Mouse (Mus musculus) 3T3-L1 (cell line): Measurements from ENCODE around the gene Prdx1.
"Not testable (repeated sequence)": the region's sequence is repeated elsewhere in the genome, so short reads cannot be mapped to it uniquely, and the experiment has no call there.

ENCODE experiments used
- DNase-seq: peaks from one replicate; pipeline ENCODE4 v3.0.0-alpha.2; 2015; ENCODE audit warnings: low read depth, low spot score

Gene Prdx1

DNA sequence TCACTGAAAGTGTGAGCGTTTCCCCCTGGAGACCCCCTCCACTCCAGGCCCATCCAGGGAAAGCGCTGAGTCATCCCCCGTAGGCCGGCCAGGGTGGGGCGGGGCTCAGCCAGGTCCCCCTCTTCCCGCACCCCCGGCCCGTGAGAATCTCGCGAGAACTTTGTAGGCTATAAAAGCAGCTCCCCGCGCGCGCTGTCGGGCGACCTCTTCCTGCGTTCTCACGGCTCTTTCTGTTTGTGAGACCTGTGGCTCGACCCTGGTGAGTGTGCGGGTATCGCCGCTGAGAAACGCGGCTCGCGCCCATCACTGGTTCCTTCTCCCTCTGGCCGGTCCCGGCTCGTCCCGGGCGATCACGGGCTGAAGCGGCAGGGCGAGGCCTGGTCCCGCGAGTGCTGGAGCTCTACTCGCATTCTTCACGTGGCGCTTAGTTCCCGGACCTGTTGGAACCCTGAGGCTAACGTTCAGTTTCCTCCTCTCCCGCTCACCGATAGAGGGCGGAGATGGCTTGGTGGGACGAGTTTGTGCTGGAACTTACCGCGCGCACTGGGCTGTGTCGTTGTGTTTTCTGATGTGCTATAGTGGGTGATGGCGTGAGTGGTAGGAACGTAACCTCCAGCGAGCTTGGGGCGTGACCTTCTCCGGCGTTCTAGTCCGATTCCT is at the start of gene Prdx1:
Gene Prdx1, plus strand, starts transcription at position 143 of the 660 bp plus-strand sequence.
- DNase-seq, result peak; percentile 95

DNA sequence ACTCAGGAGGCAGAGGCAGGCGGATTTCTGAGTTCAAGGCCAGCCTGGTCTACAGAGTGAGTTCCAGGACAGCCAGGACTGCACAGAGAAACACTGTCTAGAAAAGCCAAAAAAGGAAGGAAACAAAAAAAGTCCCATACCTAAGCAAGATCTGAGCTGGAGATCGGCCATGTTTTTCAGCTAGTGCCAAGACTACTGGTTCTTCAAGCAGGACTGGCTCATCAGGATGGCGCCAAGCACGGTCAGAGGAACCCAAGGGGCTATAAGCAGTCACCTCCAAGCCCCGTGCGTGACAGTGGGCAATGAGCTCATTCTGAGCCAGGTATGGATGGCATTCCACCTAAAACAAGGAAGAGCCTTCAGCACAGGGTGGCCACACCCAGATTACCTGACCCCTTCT is 46.5 kb upstream of the Prdx1 start:
- DNase-seq, result no peak

DNA sequence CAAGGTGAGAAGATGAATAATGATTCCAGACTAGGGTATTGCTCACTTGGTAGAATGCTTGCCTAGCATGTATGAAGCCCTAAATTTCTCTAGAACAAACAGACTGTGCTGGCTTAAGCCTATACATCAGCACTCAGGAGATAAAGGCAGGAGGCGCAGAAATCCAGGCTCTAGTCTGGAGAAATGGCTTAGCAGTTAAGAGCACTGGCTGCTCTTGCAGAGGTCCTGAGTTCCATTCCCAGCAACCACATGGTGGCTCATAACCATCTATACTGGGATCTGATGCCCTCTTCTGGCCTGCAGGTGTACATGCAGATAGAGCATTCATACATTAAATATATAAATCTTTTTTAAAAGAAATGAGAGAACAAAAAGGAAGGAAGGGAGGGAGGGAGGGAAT is 43.3 kb upstream of the Prdx1 start:
- DNase-seq, result peak; percentile 30

DNA sequence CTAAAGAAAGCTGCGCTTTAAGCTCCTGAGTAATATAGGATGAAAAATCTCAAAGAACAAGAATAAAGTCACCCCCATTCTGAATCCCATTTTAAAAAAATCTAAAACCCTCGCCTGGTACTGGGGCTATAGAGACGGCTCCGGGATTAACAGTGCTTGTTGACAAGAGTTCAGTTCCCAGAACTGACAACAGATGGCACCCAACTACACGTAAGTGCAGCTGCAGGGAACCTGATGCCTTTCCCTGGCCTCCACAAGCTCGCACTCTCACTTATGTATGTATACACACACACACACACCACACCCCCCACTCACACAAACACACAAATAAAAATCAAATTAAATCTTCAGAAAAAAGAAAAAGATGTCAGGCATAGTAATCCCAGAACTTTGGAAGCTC is 41.0 kb upstream of the Prdx1 start:
- DNase-seq, result peak; percentile 65

DNA sequence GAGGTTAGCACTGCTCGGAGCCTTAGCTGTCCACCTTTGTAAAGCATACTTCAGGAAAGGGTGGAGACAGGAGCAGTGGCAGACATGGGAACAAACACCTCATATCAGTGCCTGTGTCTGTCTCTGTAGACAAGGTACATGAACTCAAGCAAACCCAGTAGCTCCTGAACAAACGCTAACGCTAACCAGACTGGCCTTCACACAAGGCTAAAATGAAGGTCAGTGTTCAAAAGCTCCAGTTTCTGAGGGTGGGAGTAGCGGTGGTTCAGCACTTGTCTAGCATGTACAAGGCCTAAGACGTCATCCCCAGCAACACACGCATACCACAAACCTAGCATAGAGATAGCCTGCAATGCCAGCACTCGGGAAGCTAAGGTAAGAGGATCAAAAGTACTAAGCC is 39.7 kb upstream of the Prdx1 start:
- DNase-seq, result no peak

DNA sequence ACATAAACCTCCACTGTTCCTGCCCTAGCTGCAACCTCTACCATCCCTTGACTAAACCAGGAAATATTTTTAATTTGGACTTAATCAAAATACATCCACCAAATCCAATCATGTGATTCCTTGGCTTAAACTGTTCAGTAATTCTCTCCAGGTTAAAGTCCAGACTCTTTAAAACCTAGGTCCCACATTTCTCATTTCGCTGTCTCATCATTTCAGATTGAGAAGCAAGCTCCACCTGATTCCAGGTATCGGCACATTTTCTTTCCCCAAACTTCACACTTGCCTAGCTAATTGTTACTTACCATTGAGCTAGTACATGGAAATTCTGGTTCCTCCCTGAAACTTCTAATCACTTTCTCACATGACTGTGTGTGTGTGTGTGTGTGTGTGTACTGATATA is 35.9 kb upstream of the Prdx1 start:
- no peak for DNase-seq

DNA sequence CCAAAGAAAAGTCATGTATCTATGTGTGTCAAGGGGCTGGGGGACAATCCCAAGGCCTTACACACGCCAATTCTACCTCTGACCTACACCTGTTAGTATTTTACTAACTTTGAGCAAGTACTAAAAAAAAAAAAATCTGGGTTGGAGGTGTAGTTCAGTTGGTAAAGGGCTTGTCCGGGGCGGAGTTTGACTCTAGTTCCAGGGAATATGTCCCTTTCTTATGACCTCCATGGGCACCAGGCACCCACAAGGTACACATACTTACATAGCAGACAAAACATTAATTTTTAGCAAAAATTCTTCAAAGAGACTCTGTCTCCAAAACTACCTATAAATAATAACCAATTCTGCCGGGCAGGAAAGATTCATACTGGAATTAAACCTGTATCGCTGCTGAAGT is 35.0 kb upstream of the Prdx1 start:
- DNase-seq, result no peak

DNA sequence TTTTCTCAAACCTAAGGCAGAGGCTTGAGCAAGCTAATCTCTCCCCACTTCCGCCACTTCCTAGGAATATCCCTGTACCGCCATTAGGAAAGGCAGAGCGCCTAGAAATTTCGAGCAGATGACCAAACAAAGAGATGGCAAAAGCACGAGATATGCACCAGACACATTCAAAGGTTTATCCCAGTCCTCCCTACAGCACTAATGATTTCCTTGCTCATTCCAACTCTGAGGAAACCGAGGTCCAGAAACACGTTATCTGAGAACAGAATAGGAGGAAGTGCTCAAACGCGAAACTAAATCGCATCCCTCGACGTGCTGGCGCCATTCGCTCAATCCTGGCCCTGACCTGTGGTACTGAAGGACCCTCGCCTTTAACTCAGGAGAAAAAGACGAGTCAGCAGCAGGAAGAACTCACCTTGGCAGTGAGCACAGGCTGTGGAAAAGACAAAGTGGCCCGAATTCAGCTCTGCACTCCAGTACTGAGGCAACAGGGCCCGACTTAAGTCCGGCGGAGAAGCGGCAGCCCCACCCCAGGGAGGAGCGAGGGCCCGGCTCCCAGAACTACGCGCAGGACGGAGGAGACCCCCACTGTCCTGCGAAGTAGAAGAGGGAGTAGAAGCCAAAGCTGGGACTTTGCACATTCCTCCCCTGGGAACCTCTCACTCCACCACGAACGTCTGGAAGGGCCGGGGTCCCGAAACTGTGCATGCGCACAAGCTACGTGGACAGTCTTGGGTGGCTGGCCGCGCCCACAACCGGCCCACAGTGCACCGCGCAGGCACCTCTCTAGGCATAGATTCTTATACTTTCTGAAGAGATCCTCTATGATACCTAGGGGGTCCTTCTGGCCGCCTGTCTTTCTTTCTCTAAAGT is 34.2 kb upstream of the Prdx1 start, which contains the start of gene Akr1a1:
Gene Akr1a1, minus strand, starts transcription at position 757 of the 873 bp plus-strand sequence.
- DNase-seq, result peak; percentile 88

DNA sequence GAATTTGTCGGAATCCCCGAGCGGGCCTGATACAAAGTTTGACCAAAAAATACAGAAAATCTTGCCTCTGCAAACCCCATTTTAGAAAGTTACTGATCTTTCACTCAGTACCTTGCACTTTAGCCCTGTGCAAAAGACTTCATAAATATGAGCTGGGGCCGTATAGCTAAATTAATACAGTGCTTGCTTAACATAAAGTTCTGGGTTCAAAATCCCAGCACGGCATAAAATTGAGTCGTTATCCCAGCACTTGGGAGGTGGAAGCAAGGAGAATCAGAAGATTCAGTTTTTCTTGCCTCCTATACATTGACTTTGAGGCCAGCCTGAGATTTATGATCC is 33.6 kb upstream of the Prdx1 start:
- DNase-seq, result no peak

DNA sequence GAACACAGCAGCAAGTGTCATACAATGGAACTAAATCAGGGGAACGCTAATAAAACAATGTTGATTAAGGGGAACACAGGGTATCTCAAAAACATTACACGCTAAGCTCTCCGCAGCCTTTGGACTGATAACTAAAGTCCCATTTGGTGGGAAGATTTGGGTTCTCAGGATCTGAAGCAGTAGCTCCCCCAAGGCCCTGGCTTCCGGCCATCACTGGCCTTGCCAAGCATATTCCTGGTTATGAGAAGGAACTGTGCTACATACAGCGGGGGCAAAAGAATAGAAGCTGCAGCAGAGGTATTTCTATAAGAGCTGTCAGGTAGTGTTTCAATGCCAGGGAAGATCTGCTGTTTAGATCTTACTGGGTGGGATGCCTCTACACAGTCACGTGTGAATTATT is 32.1 kb upstream of the Prdx1 start:
- no peak for DNase-seq

DNA sequence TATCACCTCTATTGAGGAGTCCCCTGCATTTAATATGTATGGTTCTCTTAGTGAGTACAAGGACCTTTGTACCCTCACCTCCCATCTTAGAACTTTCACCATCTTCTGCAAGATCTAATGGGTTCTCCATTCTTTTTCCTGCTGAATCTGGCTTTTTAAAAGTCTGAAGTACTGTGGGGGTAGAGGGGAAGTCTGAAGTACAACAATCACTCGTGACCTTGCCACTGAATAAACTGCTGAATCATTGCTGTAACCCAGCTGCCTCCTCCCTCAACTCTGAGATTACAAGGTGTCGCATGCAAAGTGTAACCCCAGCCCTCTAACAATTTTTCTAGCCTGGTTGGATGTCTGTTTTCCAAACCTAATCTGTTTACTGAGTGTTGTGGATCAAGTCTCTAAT is 30.2 kb upstream of the Prdx1 start:
- DNase-seq, result no peak

DNA sequence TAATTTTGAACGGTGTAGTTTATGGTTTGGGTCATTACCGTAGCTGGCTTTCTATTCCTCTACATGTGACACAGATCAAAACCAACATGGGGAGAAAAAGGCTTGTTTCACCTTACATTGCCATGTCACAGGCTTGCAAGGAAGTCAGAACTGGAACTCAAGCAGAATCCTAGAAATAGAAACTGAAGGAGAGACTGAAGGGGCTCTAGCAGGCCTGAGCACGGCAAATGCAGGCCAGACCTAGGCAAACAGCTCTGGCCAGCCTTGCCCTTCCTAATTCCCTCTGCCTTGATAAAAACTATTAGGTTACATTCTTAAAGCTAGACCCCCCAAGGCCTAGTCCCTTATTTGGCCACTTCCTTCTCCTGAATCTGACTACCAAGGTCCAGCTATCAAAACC is 29.7 kb upstream of the Prdx1 start:
- no peak for DNase-seq

DNA sequence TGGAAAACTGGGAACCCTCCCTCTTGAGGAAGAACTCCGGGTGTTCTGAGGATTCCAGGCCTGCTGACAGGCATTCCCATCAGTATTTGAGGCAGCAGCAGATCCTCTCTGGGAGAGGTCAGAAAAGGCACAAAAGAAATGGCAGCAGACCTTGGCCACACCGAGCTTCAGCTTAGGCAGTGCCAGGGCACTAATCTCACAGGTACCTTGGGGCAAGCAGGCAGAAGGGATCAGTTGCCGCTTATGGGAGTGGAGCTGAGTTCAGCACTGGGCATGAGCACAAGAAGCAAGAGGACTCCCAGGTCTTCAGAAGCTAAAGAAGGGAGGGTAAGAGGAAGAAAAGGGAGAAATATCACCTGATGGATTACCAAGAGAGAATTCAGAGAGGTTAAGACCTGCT is 27.4 kb upstream of the Prdx1 start:
- DNase-seq, result no peak

DNA sequence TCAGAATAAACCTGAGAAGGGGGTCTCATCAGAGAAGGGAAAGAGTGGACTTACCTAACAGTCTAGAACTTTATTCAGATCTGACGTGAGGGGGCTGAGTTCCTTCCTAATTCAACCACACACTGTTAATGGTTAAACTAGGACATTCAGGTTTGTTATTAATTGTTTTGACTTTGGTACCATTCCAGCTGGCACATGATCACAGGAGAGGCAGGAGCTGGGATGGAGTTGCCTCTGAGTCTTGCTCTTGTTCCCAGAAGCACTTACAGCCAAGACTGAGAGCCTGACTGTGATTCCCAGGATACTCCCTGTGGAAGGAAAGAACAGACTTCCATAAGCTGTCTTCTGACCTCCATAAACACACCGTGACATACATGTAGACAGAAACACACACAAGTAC is 25.9 kb upstream of the Prdx1 start:
- DNase-seq, result no peak

DNA sequence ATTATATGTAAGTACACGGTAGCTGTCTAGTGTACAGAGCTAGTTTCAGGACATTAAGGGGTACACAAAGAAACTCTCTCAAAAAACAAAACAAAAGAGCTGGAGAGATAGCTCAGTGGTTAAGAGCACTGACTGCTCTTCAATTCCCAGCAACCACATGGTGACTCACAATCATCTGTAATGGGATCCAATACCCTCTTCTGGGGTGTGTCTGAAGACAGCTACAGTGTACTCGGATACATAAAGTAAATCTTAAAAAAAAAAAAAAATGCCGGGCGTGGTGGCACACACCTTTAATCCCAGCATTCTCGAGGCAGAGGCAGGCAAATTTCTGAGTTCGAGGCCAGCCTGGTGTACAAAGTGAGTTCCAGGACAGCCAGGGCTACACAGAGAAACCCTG is 25.4 kb upstream of the Prdx1 start:
- peak; percentile 55 for DNase-seq

DNA sequence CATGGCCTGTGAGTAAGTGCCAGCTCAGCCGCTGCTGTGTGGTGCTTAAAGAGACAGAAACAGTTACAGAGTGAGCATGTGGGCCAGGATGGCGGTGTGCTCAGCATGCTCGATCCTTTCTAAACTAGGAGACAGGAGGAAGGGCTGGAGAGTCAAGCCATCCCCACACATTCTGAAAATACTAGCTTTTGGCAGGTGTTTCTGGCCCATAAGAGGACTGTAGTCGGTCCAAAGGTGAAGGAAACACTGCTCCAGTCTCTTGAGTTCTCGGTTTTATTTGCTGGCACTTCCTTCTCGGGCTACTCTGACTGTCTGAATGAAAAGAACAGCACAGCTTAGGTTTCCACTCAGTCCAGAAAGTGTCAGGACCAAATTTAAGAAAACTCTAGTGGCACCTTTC is 24.5 kb upstream of the Prdx1 start:
- DNase-seq, result no peak

DNA sequence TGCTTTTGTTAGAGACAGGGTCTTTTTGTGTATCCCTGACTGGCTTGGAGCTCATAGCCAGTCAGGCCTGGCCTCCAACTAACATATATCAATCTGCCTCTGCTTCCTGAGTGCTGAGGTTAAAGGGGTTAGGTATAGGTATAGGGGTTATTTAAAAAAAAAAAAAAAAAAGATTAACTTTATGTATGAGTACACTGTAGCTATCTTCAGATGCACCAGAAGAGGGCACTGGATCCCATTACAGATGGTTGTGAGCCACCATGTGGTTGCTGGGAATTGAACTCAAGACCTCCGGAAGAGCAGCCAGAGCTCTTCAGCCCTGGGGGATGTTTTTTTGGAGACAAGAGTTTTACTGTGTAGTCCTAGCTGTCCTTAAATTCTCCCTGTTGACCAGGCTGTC is 23.3 kb upstream of the Prdx1 start:
- DNase-seq, result no peak

DNA sequence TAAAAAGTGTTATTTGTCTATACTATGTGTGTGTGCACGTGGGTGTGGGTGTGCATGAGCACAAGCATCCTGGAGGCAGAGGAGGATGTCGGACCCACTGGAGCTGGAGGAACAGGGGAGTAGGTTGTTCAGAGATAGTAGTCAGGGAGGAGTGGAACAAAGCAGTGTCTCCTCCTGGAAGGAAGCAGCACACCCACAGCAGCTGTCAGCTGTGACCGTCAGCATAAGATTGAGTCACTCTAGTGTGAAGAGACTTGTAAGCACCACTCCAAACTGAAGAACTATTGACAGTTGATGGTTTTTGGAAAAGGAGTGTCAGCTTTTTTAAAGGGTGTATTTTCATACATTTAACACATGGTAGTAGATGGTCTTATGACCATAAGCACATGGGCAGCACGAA is 18.7 kb upstream of the Prdx1 start:
- no peak for DNase-seq

DNA sequence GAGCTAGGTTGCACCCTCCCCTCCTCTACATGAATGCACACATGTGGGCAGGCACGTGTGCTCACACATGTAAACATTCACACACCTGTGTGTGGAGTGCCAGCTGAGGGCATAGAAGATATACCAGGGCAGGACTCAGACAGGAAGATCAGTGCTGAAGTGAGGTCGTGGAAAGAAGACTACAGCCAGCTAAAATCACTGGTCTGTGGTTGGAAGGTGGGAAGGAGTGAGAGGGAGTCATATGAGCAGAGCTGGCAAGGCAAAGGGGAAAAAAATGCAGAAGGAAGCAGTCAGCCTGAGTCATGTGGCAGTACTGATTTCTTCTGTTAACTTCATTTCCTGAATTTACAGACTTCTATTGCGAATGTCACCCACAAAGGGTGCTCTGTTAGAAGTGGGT is 17.2 kb upstream of the Prdx1 start:
- peak; percentile 86 for DNase-seq

DNA sequence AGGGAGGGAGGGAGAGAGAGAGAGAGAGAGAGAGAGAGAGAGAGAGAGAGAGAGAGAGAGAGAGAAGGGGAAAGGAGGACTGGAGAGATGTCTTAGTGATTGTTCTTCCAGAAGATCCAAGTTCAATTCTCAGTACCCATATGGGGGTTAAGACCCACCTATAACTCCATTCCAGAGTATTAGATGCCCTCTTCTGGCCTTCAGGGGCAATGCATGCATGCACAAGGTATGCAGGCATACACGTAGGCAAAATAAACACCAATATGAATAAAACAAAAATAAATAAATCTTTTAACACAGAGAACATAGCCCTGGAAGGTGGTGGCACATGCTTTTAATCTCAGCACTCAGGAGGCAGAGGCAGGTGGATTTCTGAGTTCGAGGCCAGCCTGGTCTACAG is 16.1 kb upstream of the Prdx1 start:
- no peak for DNase-seq

DNA sequence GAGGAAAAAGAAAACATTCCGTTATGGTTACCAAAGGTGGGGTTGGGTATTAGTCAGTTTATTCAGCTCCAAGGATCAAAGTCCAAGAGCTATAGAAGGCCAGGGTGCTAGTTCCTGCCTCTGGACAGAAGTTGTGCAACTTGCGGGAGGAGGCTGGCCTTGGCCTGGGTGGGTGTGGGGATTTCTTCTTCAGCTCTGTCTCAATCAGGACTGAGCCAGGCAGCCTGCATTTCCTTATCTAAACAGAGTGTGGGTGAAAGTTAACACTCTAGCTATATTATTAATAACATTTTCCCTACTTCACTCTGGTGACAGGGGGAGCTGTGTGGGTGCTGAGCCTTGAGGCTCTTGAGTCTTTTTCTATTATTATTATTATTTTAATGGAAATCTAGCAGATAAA is 12.6 kb upstream of the Prdx1 start:
- DNase-seq, result peak; percentile 78

DNA sequence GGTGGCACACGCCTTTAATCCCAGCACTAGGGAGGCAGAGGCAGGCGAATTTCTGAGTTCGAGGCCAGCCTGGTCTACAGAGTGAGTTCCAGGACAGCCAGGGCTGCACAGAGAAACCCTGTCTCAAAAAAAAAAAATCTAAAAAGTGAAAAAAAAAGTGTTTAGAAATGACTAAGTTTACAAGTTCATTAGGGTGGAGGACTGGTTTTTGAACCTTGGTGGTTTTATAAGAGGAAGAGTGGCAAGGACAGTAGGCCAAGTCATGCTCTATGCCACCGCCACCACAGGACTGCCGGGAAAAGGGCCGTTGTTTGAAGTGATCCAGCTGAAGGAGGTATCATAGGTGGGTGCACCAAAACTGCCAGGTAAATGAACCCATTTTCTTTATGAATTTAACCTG is 10.6 kb upstream of the Prdx1 start:
- DNase-seq, result not testable (repeated sequence)

DNA sequence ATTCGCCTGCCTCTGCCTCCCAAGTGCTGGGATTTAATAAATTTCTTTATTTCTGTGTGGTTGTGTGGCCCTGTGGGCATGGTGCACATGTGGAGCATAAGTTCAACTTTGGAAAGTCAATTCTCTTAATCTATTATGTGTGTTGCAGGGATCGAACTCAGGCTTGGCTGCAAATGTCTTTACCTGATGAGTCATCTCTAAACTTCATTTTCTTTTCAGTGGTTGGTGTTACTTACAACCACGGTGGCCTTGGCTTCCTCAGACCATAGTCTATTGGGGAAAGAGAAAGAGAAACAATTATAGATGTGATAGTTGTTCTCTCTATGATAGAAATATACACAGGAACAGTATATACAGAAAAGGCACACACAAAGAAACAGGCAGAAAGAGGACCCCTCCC is 9.3 kb upstream of the Prdx1 start:
- peak; percentile 47 for DNase-seq
